Mouse (Mus musculus) adrenal gland, adult (tissue): ENCODE measurements at regions not wholly inside any gene's neighbourhood (a gene's known extent, or its start where the extent isn't known, plus 50 kb on each side); places are given as distances from the start of the nearest gene placed in this dataset.

Source experiments
- DNase-seq, 2 experiments: peaks; one replicate each; pipeline ENCODE4 v3.0.0; 2022 to 2023; ENCODE audit warnings: low spot score in 1 of 2; ENCODE audit not compliant: inconsistent age in 2 of 2

DNA sequence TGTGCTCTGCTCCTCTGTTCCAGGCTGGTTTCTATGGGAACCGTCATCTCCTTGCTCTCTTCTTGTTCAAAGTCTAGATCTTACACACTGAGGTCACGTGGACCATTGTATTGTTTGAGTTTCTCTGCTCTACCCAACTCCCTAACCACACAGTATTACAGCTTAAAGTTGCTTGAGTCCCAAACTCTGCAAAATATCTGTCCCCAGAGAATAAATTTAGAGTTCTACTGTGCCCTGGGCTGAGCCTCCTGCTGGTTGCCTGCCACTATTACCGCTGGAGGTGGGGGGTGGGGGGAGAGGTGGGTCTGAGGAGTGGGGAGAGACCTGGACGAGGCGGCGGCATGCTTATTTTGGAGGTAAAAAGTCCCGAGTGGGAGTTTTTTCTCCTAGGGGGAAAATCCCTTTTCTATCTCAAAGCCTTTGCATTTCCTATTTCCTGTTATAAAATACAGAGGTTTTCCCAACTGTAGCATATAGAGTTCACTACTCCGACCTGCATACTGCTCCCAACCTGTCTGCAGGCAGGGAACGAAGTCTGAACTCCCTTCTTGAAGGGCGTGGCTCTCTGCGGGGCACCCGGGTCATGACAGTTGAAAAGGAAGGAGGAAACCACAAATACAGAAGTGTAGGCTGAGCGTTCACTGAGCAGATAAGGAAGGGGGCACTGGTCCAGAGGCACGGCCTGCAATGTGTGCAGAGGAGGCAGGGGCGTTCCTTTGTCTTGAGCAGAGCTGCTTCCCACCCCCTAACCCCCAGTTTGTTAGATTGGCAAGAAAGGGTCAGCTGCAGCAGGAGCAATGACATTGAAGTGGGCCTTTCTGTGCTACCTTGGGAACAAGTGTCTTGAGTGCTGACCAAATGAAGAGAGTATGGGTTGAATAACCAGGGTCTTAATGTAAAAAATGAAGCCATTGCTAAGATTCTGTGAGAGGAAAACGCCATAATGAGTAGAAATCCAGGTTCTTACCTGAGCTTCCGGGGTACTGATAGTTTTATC lies 188.7 kb downstream of the Akap7 start:
- no peak for DNase-seq

DNA sequence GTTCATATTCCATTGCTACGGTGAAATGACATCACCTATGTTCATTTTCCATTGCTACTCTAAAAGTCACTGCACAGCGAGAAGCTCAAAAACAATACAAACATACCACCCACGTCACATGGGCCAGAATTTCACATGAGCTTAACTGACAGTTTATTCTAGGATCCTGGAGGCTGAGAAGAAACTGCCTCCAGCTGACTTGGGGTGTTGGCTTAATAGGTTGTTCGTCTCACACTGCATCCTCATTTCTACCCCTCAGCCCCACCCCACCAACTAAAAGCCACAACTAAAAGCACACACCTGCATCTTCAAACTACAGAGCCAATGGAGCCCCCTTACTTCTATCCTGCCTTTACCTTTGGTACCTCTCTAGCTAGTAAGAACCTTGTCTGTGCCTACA lies 187.0 kb upstream of the Arg1 start:
- no peak for DNase-seq

DNA sequence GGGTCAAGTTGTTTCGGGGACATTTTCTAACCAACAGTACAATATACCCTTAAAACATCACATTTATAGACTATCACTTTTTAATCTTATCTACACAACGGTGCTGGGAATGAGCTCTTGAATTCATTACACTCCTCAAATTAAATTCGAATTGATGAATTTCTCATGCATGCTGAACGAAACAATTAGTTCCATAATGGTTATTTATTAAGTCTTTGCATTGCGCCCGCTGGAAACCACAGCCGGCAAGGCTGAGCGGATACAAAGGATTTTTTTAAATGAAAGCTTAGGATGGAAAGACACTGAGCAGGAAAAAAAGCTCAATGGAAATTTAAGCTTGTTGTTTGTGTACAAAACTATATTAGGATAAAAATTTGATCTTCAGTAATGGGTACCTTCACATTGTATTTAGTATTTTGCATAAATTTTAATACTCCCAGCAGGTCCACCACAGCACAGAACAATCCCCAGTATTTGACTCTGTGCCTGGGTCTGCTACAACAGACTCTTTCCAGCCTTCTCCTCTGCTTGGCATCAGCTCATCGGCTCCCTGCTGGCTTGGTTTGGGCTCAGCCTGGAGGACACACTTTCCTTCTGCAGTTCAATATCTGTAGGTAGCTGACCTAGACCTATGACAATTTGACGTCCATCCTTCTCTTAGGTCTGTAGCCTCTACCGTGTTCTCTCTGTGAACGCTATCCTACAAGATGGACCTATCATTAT lies 185.3 kb upstream of the Arg1 start:
- no peak for DNase-seq

DNA sequence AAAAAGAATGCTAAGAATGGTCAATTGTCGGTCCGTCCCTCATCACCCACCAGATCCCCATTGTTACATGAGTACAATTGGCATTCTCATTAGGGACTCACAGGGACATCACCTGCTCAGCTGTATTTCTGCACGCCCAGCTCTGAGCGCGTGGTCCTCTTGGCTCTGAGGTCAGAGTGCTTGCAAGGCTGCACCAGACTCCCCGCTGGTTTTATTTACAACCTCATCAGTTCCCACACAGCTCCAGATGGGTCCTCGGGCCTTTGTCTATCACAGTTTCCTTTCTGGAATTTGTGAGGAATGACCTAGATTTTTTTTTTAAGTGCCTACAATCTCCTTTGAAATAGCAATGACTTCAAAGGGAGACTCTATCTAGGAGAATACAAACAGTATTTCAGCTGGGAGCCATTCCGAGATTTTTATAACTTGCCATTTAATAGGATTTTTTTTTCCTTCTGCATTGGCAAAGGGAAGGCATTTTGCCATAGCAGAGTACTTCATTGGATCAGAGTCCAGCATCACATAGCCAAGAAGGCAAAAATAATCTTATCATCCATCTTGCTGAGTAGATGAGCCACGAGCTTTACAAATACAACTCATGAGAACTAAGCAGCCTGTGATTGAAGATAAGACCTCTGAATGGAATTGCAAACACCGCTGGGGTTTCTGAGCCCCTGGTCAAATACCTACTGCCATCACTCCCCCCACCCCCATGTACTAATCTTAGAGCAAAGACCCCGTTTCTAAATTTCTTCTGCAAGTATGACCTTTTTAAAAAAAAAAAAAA lies 184.5 kb upstream of the Arg1 start:
- DNase-seq: peak; percentile 17 to 62

DNA sequence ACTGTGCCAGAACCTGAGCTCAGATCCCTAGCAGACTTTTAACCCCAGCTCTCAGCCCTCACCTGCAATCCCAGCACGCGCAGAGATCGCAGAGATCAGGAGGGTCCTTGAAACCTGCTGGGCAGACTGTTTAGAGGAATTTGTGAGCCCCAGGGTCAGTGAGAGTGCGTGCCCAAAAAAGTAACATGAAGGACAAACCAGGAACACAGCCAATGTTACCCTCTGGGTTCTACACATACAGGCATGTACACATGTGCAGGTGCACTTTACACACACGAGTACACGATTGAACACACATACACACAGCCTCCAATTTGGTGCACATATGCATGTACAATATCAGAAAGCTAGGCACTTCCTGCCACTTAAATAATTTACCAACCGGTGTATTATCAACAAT lies 183.9 kb upstream of the Arg1 start:
- peak; percentile 22 to 62 for DNase-seq

DNA sequence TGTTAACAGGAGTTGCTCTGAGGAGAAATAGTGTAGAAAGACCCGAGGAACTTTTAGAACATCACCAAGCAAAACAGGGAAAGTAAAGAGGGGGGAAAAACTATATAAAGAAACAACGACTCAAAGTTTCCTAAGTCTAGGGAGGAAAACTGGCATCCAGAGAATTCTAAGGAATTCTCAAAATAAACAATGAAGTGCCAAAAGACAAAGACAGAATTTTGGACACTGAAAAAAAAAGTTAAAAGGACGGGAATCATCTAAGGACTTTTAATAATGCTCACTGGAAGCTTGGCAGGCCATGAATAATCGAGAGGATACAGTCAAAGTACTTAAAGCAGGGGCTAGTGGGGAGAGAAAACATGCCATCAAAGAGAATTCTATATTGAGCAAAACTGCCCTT lies 170.8 kb upstream of the Arg1 start:
- DNase-seq: no peak

DNA sequence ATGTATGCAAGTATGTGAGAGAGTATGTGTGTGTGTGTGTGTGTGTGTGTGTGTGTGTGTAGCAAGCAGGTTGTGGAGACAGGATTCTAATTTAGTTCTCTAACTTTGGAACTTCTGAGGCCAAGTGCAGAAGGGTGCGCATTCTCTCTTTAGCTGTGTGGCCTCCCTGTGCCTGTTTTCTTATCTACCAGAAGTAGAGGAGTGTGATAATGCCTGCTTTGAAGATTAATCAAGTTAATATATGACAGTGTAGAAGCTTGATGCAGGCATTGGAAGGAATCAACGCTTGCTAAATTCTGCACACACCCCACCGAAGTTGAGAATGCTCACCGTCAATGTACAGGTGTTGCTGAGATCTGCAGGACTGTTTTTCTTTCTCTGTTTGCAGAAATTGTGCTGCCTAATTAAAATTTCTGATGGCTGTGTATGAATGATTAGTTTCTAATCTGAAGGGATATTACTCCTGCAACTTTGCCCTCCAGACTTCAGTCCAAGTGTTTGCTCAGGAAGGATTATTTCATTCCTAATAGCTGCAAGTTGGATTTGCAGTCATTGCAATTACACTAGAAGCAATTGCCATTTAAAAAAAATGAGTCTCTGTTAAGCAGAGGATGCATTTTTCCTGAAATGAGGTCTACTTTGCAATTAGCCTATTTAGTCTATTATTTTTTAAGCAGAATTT lies 162.6 kb upstream of the Arg1 start:
- DNase-seq: no peak

DNA sequence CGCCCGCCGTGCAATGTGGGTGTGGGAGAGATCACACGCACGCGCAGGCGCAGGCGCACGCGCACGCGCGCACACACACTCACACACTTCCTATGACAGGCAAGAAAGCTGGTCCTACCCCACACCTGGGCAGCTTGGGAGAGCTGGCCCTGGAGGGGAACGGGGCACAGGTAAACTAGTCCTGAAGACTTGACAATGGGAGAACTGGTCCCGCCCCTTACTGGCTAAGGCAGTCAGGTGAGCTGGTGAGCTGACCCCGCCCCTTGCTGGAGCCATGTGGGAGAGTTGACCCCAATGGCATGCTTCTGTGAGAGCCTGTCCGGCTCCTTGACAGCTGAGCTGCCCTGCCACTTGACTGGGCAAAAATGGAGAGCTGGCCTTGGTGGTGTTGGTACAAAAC lies 159.5 kb upstream of the Arg1 start:
- DNase-seq: no peak

DNA sequence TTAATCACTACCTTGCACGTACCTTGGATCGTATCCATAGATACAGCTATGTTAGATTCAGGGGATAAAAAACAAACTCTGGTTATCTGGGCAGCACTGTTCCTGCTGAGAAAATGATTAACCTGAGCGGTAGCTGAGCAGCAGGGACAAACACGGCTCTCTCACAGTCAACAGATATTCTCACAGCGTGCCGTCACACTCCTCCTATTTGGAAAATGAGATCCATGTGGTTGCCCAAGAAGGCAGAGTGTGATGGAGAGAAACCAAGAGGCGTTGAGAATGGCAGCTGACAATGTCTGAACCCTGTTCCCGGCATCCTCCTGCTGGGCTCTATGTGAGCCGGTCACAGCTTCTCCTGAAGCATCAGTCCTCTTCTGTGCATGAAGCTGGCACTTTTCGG lies 155.6 kb upstream of the Arg1 start:
- DNase-seq: no peak

DNA sequence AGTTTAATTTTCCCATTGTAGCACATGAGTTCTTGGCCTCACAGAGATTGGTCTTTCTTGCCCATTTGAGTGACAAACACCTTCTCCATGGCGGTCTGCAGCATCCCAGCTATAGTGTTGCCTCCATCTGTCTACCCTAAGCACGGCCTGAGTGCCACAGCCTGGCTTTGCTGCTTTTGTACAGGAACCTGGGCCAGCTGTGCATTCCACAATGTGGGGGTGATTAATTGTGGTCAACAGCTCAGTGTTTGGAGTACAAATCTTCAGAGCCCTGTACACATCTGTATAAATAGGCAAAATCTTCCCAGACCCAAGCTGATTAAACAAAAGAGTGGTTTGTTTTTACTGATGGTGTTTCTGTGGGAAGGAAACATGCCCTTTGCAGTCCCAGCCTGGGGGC lies 145.3 kb upstream of the Arg1 start:
- DNase-seq: no peak

DNA sequence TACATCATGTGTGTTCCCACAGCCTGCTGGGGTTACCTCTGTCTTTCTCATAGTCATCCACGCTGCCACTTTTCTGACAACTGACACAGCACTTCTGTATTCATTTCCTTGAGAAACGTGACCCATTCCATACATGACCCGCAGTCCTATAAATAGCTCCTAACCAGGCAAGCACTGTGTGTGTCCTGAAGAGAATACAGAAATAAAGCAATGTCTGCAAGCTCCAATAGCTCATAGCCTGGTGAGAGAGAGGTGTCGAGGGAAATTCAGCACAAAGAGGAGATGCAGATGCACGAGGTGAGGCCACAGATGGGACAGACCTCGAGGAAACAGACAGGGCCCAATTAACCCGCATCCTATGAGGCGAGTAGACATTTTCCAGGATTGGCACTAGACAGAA lies 141.0 kb upstream of the Arg1 start:
- DNase-seq: no peak

DNA sequence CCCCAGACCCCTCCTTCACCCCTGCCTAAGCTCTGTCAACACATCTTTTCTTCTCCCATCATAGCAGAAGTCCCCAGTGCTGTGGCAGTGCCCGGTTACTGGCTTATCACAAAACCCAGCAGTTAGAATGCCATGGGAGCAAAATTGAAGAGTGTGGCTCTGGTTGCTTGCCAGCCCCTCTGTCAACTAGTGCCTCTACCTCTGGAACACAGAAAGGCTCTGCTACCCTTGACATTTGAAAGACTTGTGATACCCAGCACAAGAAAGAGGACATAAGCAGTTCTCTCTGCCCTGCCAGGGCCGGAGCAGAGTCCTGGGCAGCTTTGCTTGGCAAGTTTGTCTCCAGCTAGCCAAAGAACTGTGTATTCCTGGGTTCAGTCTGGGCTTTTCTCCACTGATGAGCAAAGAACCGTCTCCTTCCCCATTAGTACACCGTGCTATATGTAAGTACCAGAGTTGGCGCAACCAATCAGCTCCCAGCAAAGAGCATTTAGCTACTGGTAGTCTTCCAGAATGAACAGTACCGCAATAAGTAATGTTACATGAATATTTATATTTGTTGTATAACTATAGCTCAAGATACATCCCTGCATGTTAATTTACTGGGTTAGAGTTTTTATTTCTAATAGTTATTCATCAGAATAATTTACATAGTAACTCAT lies 137.5 kb upstream of the Arg1 start:
- peak; percentile 76 to 81 for DNase-seq

DNA sequence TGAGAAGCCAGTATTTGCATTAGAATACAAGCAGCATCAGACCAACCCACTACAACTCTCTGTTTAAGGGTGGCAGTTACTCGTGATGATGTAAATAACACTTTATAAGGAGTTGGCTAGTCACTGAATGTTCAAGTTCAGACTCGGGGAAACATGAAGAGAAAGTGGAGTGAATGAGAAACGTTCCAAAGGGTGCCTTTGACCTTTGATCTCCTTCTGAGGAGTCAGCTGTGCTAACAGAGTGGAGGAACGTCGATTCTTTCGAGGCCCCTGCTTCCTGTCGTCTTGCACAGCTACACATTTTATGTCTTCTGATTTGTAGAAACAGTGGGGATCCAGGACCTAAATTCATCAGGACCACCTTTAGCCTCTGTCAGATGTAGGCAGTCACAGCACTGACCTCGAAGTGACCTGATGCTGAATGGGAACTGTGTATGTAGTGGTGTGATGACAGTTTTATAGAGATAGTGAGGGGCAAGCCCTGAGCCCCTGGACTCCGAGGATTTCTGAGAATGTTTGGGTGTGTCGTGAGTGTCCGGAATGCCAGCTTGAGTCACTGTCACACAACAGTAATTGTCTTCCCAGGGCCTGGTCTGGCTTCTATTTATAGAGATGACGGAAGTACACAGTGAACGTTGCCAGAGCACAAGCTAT lies 134.2 kb upstream of the Arg1 start:
- no peak for DNase-seq

DNA sequence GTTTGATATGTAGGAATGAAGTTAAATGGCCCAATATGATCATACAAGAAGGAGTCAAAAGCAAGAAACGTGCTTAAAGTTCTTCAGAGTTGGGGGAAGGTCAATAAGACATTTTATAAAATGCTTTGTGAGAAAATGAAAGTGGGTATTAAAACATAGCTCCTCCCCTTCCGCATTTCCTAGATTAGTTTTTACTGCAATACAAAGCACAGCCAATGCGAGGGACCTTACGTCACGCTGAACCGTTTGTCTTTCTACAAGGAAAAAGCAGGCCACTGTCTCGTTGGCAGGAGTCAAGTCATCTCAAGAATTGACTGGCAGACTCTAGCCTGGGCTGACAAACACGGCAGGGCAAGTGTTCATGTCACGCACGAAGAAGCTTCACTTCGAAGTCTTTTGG lies 131.4 kb upstream of the Arg1 start:
- DNase-seq: no peak

DNA sequence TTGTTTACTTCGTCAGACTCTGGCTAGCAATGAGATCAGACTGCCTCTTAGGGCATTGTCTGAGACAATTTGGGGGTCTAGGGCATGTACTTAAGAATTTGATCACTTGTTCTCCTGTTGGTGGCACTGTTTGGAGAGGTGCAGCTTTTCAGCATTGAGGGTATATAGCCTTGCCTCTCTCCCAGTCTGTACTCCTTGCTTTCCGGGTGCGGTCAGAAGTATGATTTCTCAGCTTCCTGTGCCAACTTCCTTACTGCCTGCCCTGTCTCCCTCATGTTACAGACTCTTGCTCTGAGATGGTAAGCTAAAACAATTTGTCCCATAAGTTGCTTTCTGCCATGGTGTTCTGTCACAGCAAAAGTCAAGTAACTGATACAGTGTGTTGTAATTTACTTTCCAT lies 124.7 kb upstream of the Arg1 start:
- DNase-seq: no peak

DNA sequence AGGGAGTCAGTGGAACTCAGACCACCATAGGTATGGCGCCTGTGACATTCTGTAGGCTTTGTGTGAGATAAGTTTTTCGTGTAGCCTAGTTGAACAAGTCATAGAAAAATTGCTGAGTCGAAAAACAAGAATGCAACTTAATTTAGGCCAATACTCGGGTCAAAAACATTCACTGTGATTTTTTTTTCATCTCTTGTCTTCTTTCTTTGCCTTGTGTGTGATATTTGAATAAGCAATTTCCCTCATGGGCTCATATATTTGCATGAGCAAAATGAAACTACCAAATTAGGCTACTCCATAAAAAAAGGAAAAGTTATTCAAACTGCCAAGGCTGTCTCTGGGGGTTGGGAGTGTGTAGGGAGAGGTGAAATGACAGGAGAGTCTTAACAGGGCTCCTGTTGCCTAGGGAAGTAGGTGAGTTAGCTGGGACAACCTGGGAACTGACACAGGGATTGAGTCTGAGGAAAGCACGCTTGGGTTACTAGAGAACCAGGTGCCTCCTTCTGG lies 124.1 kb upstream of the Arg1 start:
- DNase-seq: no peak

DNA sequence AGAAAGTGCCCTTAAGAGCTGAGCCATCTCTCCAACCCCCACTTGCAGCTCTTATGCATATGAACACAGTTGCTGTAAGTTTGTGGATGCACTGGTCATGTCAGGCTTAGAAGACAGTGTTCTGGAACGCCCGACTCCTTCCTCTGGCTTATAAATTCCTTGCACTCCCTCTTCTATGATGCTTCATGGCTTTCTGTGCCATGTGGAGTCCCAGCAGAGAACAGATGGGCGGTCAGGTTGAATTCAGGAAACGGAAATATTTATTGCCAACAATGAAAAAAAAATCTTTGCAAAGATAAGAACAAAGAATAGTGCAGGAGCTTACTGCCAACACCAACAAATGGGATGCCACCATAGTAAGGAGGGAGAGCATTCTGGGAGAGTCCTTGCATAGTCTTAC lies 113.9 kb upstream of the Arg1 start:
- no peak for DNase-seq

DNA sequence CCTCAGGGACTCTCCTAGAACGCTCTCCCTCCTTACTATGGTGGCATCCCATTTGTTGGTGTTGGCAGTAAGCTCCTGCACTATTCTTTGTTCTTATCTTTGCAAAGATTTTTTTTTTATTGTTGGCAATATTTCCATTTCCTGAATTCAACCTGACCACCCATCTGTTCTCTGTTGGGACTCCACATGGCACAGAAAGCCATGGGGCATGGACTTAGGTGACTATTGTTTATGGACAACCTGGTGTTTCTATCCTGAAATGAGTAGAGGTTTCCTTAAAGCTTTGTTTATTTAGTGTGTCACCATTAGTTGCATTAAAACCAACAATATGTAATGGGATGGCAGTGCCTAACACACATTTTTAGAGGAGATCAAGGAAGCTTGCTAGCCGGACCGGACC lies 112.6 kb upstream of the Arg1 start:
- no peak for DNase-seq

DNA sequence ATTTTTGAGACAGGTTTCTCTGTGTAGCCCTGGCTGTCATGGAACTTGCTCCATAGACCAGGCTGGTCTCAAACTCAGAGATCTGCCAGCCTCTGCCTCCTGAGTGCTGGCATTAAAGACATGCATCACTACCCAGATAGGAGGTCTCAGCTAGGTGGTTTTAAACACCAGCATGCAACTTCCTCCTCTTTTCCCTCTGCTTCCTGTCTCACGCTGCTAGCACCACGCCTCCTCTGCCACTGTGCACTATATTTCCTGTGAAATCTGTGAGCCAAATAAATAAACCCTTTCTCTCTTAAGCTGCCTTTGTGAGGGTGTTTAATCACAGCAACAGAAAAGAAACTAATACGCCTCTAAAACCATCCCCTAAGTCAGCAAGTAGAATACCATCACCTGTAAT lies 109.6 kb upstream of the Arg1 start:
- DNase-seq: no peak

DNA sequence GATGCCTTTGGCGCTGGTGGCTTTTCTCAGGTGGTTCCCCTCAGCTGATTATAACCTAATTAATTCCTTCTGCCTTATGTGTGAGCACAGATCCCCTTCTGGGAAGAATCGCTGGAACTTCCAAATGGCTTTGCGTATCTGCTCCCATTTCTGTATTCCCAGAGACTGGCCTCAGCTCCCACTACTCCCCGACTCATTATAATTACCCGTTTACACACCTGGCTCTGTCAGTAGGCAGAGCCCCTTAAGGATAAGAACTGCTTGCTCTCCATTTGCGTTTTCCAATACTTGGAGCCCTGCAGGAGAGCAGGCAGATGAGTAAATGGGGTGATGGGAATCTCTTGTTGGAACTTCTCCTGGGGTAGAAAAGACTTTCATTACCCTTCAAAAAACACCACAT lies 108.1 kb upstream of the Arg1 start:
- DNase-seq: no peak
